Mouse (Mus musculus) adrenal gland, postnatal 4 days (tissue): ENCODE measurements at regions not wholly inside any gene's neighbourhood (a gene's known extent, or its start where the extent isn't known, plus 50 kb on each side); places are given as distances from the start of the nearest gene placed in this dataset.

ENCODE experiments used
- DNase-seq, 2 experiments: peaks; one replicate each; pipeline ENCODE4 v3.0.0; 2021 to 2022; ENCODE audit warnings: low spot score in 2 of 2, mixed read lengths in 2 of 2

DNA sequence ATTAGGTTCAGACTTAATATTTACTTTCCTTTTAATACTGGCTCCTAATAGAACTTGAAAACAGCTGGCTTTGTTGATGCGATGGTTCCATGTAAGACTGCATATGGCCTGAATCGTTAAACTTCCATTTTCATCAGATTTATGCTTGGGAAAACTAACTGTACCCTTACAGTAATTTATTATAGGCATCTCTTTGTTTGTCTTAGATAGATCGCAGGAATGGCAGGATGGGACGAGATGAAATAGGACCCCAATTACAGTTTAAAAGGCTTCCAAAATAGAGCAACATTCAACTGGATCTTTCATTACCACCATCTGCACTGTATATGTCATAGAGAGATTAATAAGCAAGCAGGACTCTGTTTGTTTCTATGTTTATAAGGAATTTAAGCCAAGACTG, 335.3 kb downstream of the Fat4 start:
- no peak for DNase-seq

DNA sequence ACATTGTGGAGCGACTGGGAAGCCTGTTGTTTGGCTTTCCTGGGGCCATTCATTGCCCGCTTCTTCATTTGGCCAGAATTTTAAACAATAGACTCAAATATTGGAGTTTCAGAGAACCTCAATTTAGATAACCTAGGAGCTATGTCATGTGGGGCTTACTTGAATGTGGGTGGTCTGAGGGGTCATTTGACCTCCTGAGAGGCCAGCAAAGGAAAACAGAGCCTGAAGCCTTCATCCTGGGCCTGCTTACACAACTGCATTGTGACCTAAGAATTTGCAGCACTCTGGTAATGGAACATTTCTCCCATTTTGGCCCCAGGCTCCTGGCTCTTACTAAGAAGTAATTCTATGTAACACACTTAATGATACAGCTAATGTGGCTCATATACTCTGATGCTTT, 348.2 kb downstream of the Fat4 start:
- no peak for DNase-seq

DNA sequence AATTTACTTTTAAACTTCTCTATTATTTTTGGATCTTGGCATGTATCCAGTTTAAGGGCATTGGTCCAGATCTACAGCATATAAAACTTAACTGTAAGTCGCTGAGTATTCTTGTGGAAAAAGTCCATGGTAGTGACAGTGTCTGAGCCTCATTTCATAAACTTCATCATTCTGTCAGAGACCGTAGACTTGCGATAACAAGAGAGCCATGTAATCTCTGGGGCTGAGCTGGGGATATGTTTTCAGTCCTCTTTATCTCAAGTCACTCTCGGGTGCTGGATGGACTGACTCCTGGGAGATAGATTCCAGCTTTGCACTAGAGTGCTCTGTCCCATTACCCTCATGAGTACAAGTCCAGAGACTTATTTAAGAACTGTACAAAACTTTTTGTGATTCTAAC, 362.0 kb downstream of the Fat4 start:
- no peak for DNase-seq

DNA sequence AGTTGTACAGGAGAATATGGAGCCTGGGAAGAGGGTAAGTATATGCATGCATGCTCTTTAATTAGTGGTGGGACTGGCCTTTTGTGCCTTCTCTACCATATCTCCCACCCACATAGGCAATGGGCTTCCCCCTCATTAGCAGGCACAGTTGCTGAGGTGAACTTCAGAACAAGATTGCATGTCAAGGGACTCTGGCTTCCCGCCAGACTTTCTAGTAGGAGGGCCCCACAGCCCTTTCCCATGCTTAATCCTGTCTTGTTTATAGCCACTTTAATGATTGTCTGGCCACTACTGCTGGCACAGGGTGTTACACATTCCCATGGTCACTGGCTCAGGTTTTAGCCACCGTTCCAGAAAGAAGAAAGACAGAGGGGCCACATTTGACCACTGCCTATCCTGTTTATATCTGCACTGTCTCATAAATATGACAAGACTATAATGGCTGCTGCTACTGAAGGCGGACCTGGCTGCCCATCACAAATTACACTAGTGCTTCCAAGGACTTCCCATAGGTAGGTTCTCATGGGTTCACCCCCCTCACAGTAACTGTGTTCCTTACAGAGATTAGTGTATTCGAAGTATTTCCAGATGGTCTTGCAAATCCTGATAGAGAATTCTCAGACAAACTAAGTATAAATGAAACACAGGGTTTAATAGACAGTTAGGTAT, 362.6 kb downstream of the Fat4 start:
- DNase-seq, result no peak

DNA sequence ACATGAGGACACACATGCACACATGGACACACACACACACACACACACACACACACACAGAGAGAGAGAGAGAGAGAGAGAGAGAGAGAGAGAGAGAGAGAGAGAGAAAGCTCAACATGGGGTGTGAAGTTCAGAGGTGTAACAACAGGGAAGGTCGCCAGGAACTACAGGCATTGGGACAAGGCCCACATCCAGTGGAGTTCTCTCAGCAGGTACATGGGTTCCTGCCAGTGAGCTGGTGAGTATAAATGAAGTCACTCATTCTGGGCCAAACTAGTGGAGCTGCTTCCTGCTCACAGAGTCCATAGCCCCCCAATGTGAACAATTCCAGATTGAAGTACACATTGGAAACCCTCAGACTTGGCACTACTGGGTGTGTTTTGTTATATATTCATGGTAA, 366.3 kb downstream of the Fat4 start:
- DNase-seq, result no peak

DNA sequence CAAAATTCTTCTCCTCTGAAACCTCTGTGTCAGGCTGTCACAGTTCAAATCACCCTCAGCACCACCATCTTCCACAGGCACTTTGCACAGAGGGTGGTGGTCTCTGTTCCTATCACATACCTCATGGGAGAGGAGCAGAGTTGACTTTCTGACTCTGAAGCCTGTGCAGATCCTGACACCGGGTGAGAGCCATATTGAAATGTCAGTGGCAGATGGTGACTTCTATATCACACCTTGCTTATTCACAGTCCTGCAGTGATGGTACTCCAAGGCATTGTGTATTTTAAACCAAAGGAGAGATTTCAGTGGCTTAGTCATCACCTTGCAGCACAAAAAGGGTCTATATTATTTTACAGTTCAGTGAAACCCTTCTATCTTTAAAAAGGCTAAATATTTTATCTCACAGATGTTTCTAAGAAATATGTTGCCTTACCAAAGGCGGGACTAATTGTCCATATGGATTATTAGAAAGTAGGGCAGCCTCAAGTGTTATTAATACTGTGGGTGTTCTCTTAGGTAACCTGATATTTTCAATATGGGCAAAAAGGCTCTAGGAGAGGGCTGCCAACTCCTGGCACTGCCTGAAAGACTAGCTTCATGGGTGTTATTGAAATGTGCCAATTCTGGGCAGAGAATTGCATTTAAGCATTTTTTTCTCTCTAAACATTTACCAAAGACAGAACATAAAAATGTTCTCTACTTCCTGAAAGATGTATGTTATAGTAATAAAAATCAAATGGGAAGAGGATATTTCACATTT, 378.1 kb downstream of the Fat4 start:
- no peak for DNase-seq

DNA sequence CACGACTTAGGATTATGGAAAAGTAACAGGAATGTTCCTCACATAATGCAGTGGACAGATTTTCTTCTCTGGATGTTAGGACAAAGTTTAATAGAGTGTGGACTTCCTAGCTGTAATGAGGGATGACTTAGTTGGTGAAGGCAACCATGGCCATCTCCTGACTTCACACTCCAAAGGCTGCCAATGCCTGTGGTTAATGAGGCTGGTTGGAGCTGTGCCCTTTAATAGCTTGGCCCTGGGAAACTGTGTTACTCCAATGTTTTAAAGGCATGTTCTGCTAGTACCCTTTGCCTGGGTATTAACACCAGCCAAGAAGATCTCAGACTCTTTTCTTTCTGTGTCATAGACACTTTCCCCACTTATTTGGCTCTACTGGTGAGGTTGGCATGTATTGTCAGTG, 378.9 kb downstream of the Fat4 start:
- DNase-seq, result no peak

DNA sequence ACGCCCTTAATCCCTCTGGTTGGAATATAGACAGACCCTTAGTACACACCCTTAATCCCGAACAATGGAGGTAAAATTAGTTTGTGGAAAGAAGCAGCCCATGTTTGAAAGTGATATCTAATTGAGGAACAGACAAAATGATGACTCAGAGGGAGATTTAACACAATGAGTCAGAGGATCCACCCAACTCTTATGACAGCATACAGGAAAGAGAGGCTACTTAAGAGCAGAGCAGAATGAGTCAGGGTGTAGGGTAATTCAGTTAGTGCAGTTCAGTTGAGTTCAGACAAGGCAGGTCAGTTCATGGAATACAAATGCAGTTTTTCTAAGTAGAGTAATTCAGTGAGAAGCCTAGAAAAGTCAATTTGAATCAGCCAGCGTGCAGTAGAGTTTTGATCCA, 382.6 kb downstream of the Fat4 start:
- no peak for DNase-seq

DNA sequence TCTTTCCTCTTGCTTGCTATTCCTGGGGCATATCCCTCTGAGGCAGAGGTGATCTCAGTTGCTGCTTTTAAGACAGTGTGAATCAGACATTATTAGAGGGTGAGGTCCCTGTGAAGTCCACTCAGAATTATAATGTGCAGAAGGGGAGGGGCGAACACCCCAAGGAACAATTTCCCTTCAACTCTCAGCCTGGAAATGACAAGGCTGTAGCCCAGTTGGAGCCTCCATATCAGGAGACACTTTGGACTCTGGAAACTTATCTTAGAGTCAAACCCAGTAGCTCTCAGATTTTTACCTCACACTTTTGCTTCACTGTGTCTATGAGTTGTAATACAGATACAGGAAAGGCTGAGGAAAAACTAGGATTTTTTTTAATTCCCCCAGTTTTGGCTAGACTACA, 385.9 kb downstream of the Fat4 start:
- DNase-seq, result no peak

DNA sequence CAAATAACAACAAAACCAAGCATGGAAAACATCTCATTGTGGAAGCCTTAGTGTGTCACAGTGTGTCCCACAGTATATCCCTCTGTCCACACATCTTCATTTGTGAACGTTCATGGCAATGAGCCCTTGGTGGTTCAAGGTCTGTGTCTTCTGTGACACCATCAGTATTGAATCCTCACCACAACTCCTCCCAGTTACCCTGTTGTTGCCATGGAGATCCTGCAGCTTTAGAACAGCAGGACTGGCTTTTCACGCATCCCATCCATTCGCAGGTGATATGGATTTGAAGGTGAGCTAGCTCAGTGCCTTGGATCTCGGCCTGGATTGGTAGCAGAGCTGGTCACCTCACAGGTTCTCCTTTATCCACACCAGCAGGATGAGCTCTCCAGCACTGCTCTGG, 390.2 kb downstream of the Fat4 start:
- DNase-seq, result no peak

DNA sequence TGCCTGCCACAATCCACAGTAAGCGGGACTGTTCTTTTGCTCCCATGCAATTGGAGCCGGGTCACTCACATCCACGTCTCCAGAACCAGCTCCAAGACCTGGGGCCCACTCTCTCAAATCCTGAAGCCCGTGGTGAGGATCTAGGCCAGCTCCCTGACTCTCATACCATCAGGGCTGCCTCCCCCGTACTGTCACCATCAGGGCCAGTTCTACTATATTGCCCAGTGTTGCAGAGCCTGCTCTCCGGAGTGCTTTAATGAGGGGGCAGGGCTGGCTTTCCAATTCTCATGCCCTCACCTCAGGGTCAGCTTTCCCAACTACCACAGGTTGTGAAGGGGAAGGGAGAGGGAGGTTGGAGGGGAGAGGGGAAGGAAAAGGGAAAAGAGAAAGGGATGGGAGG, 390.6 kb downstream of the Fat4 start:
- no peak for DNase-seq

DNA sequence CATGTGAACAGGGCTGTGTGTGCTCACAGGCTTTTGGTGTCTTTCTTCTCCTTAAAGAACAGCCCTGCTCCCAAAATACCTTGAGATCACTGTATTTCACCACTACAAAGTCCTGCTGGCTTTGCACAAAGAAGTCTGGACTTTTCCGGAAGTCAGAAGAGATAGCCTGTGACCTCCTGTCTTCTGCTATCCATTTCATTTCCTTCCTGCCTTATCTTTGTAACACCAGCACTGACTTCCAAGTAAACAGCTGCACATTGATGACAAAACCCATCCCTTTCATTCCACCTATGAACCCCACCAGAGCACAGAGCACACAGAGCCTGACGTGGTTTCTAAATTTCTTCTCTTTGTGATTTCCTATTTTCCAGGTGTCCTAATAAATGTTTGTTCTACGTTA, 408.5 kb downstream of the Fat4 start:
- DNase-seq, result no peak

DNA sequence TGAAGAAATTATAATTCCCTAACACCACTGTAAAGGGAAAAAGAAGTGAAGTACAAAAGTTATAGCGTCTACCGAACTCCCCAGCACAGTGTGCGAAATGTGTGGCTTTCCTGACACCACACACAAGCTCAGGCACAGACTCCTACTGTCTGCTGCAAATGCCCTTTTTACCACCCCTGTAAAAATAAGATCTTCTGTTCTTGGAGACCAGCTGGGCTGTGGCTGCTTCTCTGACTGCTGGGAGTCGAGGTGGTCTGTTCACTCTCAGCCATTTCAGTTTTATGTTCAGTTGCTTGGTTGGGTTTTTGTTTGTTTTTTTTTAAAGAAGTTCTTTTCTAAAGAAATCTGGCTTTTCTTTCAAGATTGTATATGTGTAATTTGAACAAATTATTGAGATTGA, 409.5 kb downstream of the Fat4 start:
- no peak for DNase-seq

DNA sequence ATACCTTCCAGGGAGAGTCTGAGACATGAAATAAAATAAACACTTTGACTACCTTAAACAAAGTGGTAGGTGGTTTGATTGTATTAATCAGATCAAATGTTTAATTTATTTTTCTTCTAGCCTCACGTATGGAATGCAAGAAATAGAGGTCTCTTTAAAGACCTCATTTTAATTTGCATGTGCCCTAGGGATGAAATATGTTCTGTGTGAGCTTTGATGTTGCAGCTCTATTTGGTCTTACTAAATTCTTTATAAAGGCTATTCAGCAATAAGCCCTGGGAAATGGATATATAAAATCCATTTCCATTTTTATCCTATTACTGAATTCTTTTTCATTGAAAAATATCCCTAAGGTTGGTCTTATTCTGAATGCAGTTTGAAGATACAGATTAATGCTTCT, 422.7 kb downstream of the Fat4 start:
- no peak for DNase-seq

DNA sequence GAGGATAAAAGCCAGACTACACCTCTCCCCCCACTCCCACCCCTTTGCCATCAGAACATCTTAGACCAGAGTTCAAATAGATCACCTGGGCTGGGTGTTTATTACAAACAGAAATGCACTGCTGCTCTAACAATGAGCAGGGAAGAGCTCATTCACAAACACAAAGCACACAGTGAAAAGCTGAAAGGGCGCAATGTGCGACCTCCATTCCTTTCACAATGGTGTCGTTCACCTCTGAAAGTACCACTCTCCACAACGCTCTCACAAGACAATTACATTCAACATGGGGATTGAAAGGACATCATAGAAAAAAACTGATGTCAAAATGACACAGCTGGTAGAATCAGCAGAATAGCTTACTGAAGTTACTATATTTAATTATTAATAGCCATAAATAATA, 426.8 kb downstream of the Fat4 start:
- no peak for DNase-seq

DNA sequence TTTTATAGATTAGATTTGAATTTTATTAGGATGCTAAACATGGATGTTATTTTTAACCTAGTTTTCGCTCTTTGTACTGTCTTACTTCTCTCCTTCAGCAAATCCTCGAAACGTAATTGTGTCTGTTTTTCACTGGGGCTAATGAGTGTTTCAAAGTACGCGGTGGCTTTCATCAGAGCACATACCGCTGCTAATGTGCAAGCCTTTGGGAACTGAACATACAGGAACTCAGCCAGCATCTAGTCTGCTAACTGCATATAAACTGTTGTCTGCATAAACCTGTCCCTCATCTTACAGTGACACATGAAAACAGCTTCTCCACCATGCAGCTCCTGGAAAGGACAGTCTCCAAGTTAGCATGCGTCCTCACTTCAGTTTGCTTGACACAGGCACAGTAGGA, 434.1 kb downstream of the Fat4 start:
- no peak for DNase-seq

DNA sequence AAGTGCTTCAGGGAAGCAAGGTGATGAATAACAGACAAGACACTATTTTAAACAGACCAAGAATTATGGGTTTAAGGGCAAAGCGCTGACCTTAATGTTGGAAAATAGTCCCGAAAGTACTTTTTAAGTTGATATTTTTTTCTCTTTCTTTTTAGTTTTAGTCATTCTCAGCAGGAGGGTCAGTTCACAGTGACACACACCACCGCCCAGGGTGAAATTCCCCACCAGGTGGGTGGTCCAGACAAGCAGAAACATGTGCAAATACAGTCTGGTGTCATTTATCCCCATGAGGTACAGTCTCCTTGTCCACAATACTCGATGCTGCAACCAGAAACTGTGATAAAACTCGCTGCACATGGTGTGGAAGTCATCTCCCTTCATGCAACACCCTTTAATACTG, 435.5 kb downstream of the Fat4 start:
- no peak for DNase-seq

DNA sequence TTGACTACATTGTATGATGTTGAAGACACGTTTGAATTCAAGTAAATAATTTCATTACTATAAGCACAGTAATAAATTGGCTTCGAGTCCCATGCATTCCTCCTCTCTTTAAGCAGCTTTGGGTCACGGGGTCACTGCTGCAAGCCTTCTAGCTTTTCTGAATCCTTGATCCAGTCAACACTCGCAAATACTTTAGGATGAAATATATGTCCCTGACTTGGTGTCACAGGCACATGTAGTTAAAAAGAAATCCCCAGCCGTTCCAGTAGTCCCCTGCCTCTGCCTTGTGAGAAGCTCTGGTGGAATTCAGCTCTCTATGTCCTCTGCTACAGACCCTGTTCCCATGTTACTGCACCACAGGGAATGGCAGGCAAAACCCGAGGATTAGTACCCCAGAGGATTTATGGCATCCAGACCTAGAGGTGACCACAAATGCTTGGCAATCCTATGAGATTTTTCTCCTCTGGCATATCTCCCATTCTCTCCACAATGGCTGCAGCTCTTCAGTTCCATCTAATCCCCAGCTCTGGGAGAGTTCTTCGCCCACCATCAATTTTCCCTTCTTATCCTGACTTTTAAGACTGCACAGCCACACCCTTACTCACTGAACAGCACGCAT, 449.0 kb downstream of the Fat4 start:
- no peak for DNase-seq

DNA sequence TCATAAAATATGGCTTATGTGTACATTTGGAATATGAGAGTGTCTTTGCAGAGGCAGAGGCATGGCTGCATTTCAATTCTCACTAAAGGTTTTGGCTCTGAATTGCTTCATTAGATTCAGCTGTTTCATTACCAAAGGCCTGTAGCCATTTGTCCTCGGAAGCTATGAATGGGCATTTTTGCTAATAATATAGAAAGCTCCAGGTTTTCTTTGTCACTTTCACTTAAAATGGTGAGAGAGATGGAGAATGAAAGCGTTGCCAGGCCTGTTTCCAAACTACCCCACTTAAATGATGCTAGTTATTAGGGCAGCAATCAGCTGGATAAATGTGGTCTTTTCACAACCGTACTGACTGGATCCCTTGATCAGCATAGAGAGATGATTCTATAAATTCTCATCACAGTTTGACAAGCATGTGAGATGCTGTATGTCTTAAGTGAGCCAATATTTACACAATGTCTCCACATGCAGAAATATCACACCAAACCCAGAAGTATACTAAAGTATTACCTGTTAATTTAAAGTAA, 454.5 kb downstream of the Fat4 start:
- DNase-seq, result no peak

DNA sequence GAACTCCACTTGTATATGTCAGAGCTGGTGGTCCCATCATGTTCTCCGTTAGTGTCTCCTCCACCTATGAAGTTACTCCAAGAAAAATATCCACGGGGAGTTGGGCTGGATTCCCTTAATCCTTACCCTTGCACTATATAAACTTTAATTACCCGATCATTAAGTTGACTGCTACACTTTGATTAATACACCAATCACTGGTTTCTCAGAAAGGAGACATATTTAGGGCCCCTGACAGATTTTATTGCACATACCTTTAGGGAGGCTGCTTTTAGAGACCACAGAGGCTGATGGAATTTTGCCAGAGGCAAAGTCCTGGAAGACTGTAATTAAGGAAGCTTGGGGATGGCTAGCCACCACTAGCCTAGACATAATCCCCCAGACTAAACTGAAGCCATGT, 457.3 kb downstream of the Fat4 start:
- no peak for DNase-seq

DNA sequence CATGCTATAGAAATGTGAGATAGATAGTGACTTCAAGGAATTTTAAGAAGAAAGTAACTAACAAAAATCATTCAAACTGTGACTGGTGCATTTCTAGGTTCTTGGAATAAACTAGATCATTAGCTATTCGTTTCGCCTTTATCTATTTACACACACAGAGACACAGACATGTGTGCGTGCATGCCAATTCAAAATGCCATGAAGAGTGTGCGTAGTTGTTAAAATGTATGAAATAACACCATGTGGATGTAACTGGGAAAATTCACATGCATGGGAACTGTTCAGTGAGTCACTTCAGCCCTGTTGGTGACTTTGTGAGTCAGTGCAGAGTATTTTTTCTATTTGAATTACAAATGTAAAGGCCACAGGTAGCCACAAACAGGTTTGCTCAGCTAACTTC, 460.8 kb downstream of the Fat4 start:
- DNase-seq, result no peak

DNA sequence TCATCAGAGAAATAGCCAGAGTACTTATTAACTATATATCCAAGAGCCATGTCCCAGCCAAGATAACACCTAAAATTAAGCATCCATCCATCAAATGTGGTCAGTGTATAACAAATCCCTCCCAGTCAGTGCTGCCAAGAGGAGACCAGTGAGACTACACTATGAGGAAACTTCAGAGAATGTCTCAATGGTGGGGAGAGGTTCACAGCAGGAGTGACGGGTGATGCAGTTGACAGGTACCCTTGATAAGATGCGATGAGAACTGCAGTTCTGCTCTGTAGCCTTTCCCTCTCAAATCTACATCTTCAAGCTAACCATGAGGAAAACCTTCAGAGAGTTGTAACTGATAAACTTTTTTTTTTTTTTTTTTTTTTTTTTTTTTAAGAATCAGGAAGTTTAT, 470.3 kb downstream of the Fat4 start:
- no peak for DNase-seq

DNA sequence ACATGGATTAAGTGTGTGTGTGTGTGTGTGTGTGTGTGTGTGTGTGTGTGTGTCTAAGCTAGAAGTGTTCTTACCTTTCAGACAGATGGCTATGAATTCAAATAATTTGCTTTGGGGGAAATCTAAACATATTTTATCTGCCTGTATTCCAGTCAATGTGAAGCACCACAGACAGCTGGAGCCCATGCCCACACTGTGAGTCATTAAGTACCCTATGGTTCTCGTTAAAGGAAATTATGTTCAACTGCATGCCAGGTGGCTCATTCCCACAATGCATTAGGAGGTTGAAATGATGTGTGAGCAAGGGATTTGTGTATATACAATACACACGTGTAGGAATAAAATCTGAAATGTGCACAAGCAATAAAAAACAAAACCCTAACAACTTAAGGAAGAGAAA, 473.5 kb downstream of the Fat4 start:
- DNase-seq, result no peak
